Mouse (Mus musculus) kidney, adult 9 months (tissue): ENCODE measurements around the gene Ube2dnl1.

Experiments used
- DNase-seq: peaks from one replicate; pipeline ENCODE4 v3.0.0; 2022

The Ube2dnl1 gene

GRCm38 (mm10) chrX:114904712-114905111 is at the start of gene Ube2dnl1:
Gene Ube2dnl1, plus strand, starts transcription at chrX:114905012.
- DNase-seq: no peak

GRCm38 (mm10) chrX:114895489-114895888 is 9.3 kb upstream of the Ube2dnl1 start:
- no peak for DNase-seq

- DNase-seq: no peak
Observed at GRCm38 (mm10) chrX:114897506-114897905, 7.3 kb upstream of the Ube2dnl1 start.

- no peak for DNase-seq
Observed at GRCm38 (mm10) chrX:114903391-114903790, 1.4 kb upstream of the Ube2dnl1 start.

GRCm38 (mm10) chrX:114907282-114907681 is 2.5 kb downstream of the Ube2dnl1 start, which contains the start of gene Ube2dnl2:
Gene Ube2dnl2, plus strand, starts transcription at chrX:114907582.
- DNase-seq: no peak

- no peak for DNase-seq
Observed at GRCm38 (mm10) chrX:114955066-114955465, 50.3 kb downstream of the Ube2dnl1 start.
